Mouse (Mus musculus) layer of hippocampus, adult 9-11 months (tissue): ENCODE measurements at regions not wholly inside any gene's neighbourhood (a gene's known extent, or its start where the extent isn't known, plus 50 kb on each side); places are given as distances from the start of the nearest gene placed in this dataset.
A peak's percentile ranks its signal among the peaks of the same experiment; 100 is the strongest.

Source experiments
- DNase-seq: peaks from one replicate; pipeline ENCODE4 v3.0.0; 2022

DNA sequence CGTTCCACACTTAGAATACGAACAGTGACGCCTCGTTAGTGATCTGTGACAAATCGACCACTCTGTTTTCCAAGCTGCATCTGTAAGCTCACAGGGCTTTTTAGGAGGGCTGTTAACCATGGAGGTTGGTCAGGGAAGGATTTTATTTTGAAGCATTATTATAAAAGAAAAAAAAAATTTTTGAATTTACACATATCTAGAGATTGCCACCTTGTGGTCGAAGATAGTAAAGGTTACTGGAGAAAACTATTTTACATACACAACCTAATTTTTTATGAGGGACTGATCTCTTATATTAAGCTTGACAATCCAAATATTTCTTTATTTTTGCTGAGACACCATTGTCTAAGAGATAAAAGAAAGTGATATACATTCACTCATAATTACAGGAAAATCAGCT is 937.2 kb downstream of the Sorcs1 start:
- no peak for DNase-seq

DNA sequence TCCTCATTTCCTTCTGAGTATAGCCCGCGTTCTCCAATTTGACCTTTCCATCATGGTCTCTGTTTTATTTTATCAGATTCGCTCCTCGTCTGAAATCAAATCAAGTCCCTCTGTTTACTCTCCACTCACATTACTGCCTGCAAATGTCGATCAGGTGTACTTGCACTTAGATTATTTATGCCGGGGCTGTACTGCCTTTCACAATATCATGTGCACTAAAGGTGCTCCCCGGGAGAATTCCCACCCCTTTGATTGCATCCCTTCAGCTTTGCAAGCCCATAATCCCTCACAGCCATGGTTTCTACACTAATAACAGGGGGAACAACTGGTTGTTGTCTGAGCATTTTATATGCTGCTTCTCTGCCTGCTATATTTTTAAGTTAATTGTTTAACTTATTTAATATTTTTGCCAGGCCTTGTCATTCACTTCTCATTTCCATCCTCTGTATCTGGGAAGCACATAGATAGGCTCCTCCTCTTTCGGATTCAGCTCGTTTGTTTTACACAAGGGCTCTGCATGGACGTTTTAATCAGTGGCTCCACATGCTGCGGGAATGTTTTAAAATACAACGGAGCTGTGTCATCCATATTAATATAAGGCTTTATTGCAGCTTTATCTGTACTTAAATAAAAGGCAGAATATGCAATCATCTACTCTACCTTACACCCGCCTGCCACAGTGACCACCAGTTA is 938.8 kb downstream of the Sorcs1 start:
- DNase-seq = no peak

DNA sequence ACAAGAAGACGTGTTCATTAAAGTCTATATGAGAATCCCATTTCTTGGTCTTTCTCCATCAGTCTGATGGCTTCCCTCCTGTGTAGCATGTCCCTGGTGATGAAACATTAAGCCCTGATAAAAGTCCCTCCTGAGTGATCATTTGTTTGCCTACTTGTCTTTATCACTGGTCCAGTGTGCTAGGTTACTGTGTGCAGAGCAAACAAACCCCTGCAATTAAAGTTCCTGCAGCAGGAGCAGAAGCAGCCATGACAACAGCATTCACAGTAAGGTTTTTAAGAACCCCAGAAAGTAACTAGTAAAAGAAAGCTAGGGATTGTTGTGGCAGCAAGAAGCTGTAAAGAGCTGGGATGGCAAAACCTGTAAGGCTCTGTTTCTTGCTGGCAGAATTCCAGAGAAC is 980.8 kb downstream of the Sorcs1 start:
- no peak for DNase-seq

DNA sequence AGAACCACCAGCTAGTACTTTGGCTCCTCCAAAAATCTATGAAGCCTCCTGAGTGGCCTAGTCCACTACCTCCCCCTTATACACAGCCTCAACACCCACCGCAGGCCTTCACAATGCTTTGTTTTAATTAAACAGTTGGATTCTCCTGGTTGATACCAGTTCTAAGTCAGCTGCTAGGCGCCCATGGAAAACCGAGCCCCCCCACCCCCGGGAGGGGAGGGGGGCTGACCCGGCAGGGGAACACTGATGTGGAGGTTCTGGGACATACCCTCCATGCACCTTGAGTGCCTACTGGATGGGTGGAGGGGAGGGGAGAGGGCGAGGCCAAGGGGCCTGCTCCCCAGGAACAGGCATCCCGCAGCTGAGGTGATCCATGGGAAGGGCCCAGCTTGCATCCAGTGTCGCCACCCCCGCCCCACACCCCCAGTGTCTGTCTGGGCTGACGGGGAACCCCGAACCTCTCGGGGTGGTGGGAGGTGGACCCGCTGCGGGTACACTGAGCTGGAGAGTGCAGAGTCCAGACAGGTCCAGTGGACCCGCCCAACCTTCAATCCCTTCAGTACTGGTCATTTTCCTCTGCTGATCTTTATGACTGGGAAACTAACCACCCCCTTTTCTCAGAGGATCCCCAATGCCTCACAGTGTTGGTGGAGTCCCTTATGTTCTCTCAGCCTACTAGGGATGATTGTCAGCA is 992.7 kb downstream of the Sorcs1 start:
- no peak for DNase-seq

DNA sequence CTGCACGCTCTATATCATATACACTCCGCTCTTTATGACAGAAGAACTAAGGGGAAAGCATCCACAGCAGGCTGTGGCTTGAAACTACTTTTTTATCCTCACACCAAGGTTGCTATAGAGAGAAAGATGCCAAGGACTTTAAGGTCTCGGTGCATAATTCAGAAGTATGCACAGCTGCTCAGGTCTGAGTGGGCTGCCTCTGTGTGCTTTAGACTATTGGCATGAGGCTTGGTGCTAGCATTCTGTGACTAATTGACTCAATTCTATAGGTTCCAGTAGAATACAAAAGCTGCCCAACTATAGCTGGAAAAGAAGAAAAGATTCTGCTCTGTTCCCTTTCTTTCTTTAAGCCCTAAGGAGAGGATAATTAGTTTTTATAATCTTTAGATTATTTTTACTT is 997.2 kb downstream of the Sorcs1 start:
- DNase-seq = no peak

DNA sequence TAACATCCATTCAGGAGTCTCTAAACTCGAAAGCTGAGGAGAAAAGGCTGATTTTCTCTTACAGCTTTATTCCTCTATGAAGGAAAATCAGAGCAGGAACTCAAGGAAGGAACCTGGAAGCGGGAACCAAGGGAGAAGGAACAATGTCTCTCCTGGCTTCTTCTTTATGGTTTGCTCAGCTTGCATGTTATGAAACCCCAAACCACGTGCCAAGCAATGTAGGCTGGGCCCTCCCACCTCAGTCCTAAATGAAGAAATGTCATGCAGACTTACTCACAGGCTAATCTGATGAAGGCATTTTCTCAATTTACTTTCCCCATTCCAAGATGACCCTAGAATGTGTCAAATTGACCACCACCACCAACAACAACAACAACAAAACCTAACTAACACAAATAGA is 998.4 kb downstream of the Sorcs1 start:
- no peak for DNase-seq

DNA sequence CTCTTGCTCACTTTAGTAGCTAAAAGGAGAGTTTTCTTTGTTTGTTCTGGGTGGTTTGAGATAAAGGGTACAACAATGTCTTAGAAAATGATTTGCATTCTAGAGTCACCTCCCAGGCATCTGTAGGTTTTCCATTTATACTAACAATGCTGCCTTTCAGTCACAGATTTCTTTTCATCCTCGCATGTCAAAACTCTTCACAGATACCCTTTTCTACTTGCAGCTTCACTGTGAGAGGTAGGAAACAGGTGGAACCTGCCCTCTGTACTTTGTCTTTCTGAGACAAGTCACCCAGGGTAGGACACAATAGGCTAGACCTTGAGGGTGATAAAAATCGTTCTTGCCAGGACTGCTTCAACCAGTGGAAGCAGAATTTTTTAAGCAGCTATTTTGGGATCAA is 1002.5 kb downstream of the Sorcs1 start:
- no peak for DNase-seq

DNA sequence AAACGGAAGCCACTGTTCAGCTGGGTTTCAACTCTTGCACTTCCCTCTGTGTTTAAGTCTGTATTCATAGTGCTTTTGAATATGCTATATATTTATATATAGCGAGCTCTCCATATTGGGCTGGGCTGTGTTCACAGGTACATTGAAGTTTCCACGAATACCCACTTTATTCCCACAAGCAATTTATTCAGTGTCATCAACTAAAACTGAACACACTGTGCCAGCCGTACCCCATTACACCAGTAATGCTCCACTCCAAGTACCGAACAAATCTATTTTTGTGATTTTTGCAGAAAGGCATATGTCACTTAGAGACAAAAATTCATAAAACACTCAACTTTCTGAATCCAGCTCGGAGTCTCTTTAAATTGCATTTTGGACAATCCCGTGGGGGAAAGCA is 1048.5 kb downstream of the Sorcs1 start:
- DNase-seq = peak; percentile 34

DNA sequence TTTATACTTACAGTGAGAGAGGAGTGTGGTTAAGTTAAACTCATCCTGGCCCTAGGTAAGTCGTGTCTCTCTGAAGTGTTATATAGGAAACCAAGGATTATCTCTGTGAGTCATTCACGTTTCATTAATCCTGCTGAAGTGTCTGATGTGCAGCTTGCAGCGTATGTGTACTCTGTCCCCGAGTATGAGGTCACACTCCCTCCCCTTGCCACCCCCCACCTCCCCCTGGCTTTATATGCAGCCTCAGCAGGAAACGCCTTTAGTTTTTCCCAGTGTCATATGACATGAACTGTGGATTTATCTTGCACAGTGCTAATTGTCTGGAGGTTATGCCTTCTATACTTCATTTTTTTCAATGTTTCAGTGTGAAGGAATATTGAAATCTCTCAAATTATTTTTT is 1058.5 kb downstream of the Sorcs1 start:
- no peak for DNase-seq

DNA sequence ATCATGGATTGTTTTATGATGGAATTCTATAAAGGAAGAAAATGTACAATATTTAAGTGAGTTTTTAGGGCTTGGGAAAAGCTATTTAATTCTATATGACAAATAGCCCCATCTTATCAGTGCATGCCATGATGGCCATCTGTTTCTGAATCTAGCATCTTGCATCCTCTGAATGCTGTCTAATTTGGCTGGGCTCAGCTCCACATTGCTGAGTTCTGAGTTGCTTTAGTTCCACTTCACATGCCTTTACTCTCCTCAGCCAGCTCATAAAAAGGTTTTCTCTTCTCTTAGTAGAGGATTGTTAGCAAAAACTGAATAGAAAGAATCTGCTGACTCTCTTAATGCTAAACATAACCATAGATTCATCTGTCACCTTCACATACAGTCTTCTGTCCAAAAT is 1063.4 kb downstream of the Sorcs1 start:
- DNase-seq = no peak
